Mouse (Mus musculus): Measurements from ENCODE around the gene Pde8b. TPM values are rescaled to one million over a fixed set of nuclear protein-coding genes. Genes with fewer than 3 reads are reported as not detected.

The Pde8b gene
- polyA plus RNA-seq, 1 experiment from 2014 or later: 2.3 TPM

GRCm38 (mm10) chr13:95007281-95007680 lies 242.9 kb downstream of the Pde8b start:
- ATAC-seq (ENCODE audit: low FRiP score) (no peak), DNase-seq (ENCODE audit: low spot score, missing footprints) (no peak)
- H3K4me2 ChIP-seq: no peak overlapping the region
- no peak overlapping the region for H3K9ac ChIP-seq (ENCODE audit: low read length)
- WGBS: 86% methylated on average over 8 of the region's 8 CpGs
- no peak overlapping the region for H3K27ac ChIP-seq (ENCODE audit: low read depth, low read length)
- H3K27me3 ChIP-seq (ENCODE audit: control insufficient read depth, insufficient read depth, low read length): no peaks in the 10 kb centered on the region
- H3K4me1 ChIP-seq (ENCODE audit: control insufficient read depth, insufficient read depth, low read length): no peaks in the 10 kb centered on the region
- H3K4me3 ChIP-seq (ENCODE audit: low read depth, low read length): no peak overlapping the region
- H3K9me3 ChIP-seq (ENCODE audit: control insufficient read depth, low read length): no peaks in the 10 kb centered on the region
- H3K36me3 ChIP-seq (ENCODE audit: control insufficient read depth, insufficient read depth, low read length): no peaks in the 10 kb centered on the region

- ATAC-seq (ENCODE audit: low FRiP score): no peak
- Histone ChIP-seq H3K36me3 (ENCODE audit: control insufficient read depth, insufficient read depth, low read length) (no peaks in the 10 kb centered on the region), H3K4me2 (no peak overlapping the region), H3K9me3 (ENCODE audit: control insufficient read depth, low read length) (no peaks in the 10 kb centered on the region), H3K27ac (ENCODE audit: low read depth, low read length) (no peak overlapping the region), H3K4me1 (ENCODE audit: control insufficient read depth, insufficient read depth, low read length) (no peaks in the 10 kb centered on the region), H3K4me3 (ENCODE audit: low read depth, low read length) (no peak overlapping the region), H3K27me3 (ENCODE audit: control insufficient read depth, insufficient read depth, low read length) (no peaks in the 10 kb centered on the region), H3K9ac (ENCODE audit: low read length) (no peak overlapping the region)
- DNase-seq (ENCODE audit: low spot score, missing footprints): no peak
- WGBS: 70% methylated on average over 5 of the region's 5 CpGs
Observed at GRCm38 (mm10) chr13:94990516-94990915, 259.6 kb downstream of the Pde8b start.

GRCm38 (mm10) chr13:94979081-94979480 lies 271.1 kb downstream of the Pde8b start:
- no peak overlapping the region for H3K9ac ChIP-seq (ENCODE audit: low read length)
- H3K4me1 ChIP-seq (ENCODE audit: control insufficient read depth, insufficient read depth, low read length): no peaks in the 10 kb centered on the region
- DNase-seq (ENCODE audit: low spot score, missing footprints): no peak
- H3K4me2 ChIP-seq: no peak overlapping the region
- 32% methylated on average over 7 of the region's 7 CpGs for WGBS
- no peak for ATAC-seq (ENCODE audit: low FRiP score)
- no peaks in the 10 kb centered on the region for H3K36me3 ChIP-seq (ENCODE audit: control insufficient read depth, insufficient read depth, low read length)
- H3K4me3 ChIP-seq (ENCODE audit: low read depth, low read length): no peak overlapping the region
- H3K27ac ChIP-seq (ENCODE audit: low read depth, low read length): no peak overlapping the region
- H3K27me3 ChIP-seq (ENCODE audit: control insufficient read depth, insufficient read depth, low read length): no peaks in the 10 kb centered on the region
- H3K9me3 ChIP-seq (ENCODE audit: control insufficient read depth, low read length): no peaks in the 10 kb centered on the region

GRCm38 (mm10) chr13:94976219-94977186 lies 273.6 kb downstream of the Pde8b start, which contains the start of gene Wdr41:
Wdr41 (plus strand) TSS chr13:94976344.
- no peaks in the 10 kb centered on the region for H3K36me3 ChIP-seq (ENCODE audit: control insufficient read depth, insufficient read depth, low read length)
- no peaks in the 10 kb centered on the region for H3K27me3 ChIP-seq (ENCODE audit: control insufficient read depth, insufficient read depth, low read length)
- H3K4me3 ChIP-seq (ENCODE audit: low read depth, low read length): peak within 1 kb of the TSS; percentile 67
- ATAC-seq (ENCODE audit: low FRiP score) (peak; percentile 98), DNase-seq (ENCODE audit: low spot score, missing footprints) (peak; percentile 100)
- no peaks in the 10 kb centered on the region for H3K4me1 ChIP-seq (ENCODE audit: control insufficient read depth, insufficient read depth, low read length)
- WGBS: 3% methylated on average over 68 of the region's 68 CpGs
- peak within 1 kb of the TSS; percentile 79 for H3K27ac ChIP-seq (ENCODE audit: low read depth, low read length)
- H3K9ac ChIP-seq (ENCODE audit: low read length): peak within 1 kb of the TSS; percentile 93
- no peaks in the 10 kb centered on the region for H3K9me3 ChIP-seq (ENCODE audit: control insufficient read depth, low read length)
- H3K4me2 ChIP-seq: peak within 1 kb of the TSS; percentile 37

GRCm38 (mm10) chr13:94975828-94976218 lies 274.3 kb downstream of the Pde8b start:
- Histone ChIP-seq H3K36me3 (ENCODE audit: control insufficient read depth, insufficient read depth, low read length) (no peaks in the 10 kb centered on the region), H3K4me2 (peak overlapping the region; percentile 37), H3K4me3 (ENCODE audit: low read depth, low read length) (peak overlapping the region; percentile 67; the same call in 1 of the 2 replicates), H3K9ac (ENCODE audit: low read length) (peak overlapping the region; percentile 93; the same call in 1 of the 2 replicates), H3K27me3 (ENCODE audit: control insufficient read depth, insufficient read depth, low read length) (no peaks in the 10 kb centered on the region), H3K27ac (ENCODE audit: low read depth, low read length) (no peak overlapping the region), H3K4me1 (ENCODE audit: control insufficient read depth, insufficient read depth, low read length) (no peaks in the 10 kb centered on the region), H3K9me3 (ENCODE audit: control insufficient read depth, low read length) (no peaks in the 10 kb centered on the region)
- DNase-seq (ENCODE audit: low spot score, missing footprints) (no peak), ATAC-seq (ENCODE audit: low FRiP score) (no peak; the same call in 1 of the 2 replicates)
- WGBS: 22% methylated on average over 9 of the region's 9 CpGs

Other genes starting within 250 kb of the Pde8b start
- gene Zbed3, start 73.3 kb upstream of the Pde8b start, polyA plus RNA-seq (2014; fragmentation: Nextera tagmentation; extraction: Ambion mirVana): 45.7 and 48.5 TPM in 2 replicates
- 55.1 and 56.5 TPM in 2 replicates for gene Aggf1, start 125.0 kb upstream of the Pde8b start, polyA plus RNA-seq (2014; fragmentation: Nextera tagmentation; extraction: Ambion mirVana)
- gene Crhbp, start 194.6 kb upstream of the Pde8b start, polyA plus RNA-seq (2014; fragmentation: Nextera tagmentation; extraction: Ambion mirVana): 1.9 TPM in 2 replicates
- not detected in 2 replicates for gene S100z, start 228.4 kb upstream of the Pde8b start, polyA plus RNA-seq (2014; fragmentation: Nextera tagmentation; extraction: Ambion mirVana)

Data from midbrain, embryonic 11.5 days (tissue).